Mouse (Mus musculus): ENCODE results near the gene Ppp5c.

GRCm38 (mm10) chr7:17027588-17028343 lies at the start of gene Ppp5c:
- TF ChIP-seq CTCF (IDR thresholded peaks at IDR 0.05; ENCODE audit: extremely low read depth, insufficient read length, insufficient replicate concordance, low read depth, low read length) (no peak), POLR2A (IDR thresholded peaks at IDR 0.05; ENCODE audit: low read depth, low read length) (peak; percentile 25; the same call in 1 of the 2 replicates)
